8 mouse cellular contexts compared by ENCODE assay signal in genomic region chr2:59697722-59698634, GRCm38 (mm10).
DNase-seq lines count a peak whose midpoint lies in the region; ATAC-seq lines count a peak whose summit lies in the region.

No protein-coding gene starts in this region.

- peak overlapping the region; percentile 14 for H3K4me3 ChIP-seq in forebrain, embryonic 12.5 days (replicated peaks)
- peak overlapping the region; percentile 29 for H3K4me3 ChIP-seq in limb, embryonic 10.5 days

- no peaks in the 10 kb centered on the region for H3K27me3 ChIP-seq in forebrain, embryonic 12.5 days
- no peaks in the 10 kb centered on the region for H3K27me3 ChIP-seq in limb, embryonic 10.5 days (ENCODE audit: low read depth, poor library complexity, severe bottlenecking)

- no peaks in the 10 kb centered on the region for H3K36me3 ChIP-seq in forebrain, embryonic 12.5 days (replicated peaks)
- peaks cover 37% of the 10 kb centered on the region for H3K36me3 ChIP-seq in limb, embryonic 10.5 days

- intact Hi-C loops in left cerebral cortex, postnatal 25 days (cut with DNase I) = no loop called here

- peak; percentile 87 for ATAC-seq in forebrain, embryonic 12.5 days (ENCODE audit: low FRiP score)

- 0 out of 2 replicates have a peak overlapping the region, but pooled peaks have one; percentile 7 for H3K9ac ChIP-seq in forebrain, embryonic 12.5 days

- 1% methylated on average over 16 of the region's 16 CpGs for WGBS in forebrain, embryonic 12.5 days
- 3% methylated on average over 16 of the region's 16 CpGs for WGBS in limb, embryonic 10.5 days

- H3K9me3 ChIP-seq in forebrain, embryonic 12.5 days = no peaks in the 10 kb centered on the region
- no peaks in the 10 kb centered on the region for H3K9me3 ChIP-seq in limb, embryonic 10.5 days (replicated peaks)

- H3K4me1 ChIP-seq in forebrain, embryonic 12.5 days = peaks cover 18% of the 10 kb centered on the region
- peaks cover 59% of the 10 kb centered on the region for H3K4me1 ChIP-seq in limb, embryonic 10.5 days

- DNase-seq in 3134 (ENCODE audit: extremely low read depth, insufficient read length, low spot score) (peak; percentile 42), MN1 (ENCODE audit: low spot score) (peak; percentile 70)
- DNase-seq in limb, embryonic 10.5 days (ENCODE audit: low spot score) = peak; percentile 75
- DNase-seq in neural tube, embryonic 10.5 days (ENCODE audit: extremely low spot score, low spot score) = peak; percentile 59
- no peak for DNase-seq in thymus, postnatal 36 days
- no peak for DNase-seq in left cerebral cortex, postnatal 25 days (ENCODE audit: low spot score in 2 of 2)
- no peak for DNase-seq in spleen, adult 18-20 months

- H3K27ac ChIP-seq in forebrain, embryonic 12.5 days = peak overlapping the region; percentile 79
- peak overlapping the region; percentile 81 for H3K27ac ChIP-seq in limb, embryonic 10.5 days

- H3K4me2 ChIP-seq in forebrain, embryonic 12.5 days = peak overlapping the region; percentile 49

Comparison
In these comparisons a context has a peak if more than half of its experiments do, and no peak if none do; other contexts are left out.
1. DNase-seq: peak in 3134 (single experiment), MN1 (single experiment), limb, embryonic 10.5 days (single experiment) and neural tube, embryonic 10.5 days (single experiment); none in thymus, postnatal 36 days (0 of 2), left cerebral cortex, postnatal 25 days (0 of 2) and spleen, adult 18-20 months (0 of 2).